Mouse (Mus musculus): Measurements from ENCODE around the gene Ltbp1.
"Not testable (repeated sequence)": the region's sequence is repeated elsewhere in the genome, so short reads cannot be mapped to it uniquely, and the experiment has no call there.

Ltbp1 gene

DNA sequence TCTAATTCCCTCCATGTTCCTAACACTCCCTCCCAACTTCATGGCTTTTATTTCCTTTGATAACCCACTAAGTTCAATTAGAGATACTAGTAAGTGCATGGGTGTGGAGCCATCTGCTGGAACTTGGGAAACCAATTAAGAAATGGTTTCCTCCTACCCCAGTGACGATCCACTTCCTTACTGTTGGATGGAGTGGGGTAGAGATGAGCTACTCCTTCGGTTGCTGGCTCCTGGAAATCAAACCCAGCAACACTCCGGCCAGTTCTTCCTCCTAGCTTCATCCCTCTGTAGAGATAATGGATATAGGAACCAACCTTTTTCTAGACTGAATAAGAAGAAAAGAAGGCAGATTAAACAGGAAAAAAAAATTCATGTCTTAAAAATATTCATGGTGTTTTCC lies 113.5 kb downstream of the Ltbp1 start:
- no peak for DNase-seq (ENCODE audit: low read depth)

DNA sequence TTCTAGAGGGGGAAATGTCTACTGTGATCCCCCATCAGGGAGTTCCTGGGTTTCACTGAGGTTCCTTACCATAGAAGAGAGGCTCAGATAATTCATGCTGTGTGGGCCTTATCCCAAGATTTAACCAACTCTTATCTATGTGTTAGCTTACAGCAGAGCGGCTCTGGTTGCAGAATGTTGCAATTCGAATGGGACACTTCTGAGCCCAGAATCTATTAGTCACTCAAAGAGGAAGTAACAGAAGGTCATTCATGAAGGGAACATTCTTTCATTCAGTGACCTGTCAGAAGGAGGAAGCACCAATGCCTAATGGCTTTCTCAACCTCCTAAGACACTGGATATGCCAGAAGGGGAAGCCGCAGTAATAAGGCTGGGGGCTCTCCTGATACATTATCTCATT lies 114.1 kb downstream of the Ltbp1 start:
- DNase-seq (ENCODE audit: low read depth) = no peak

DNA sequence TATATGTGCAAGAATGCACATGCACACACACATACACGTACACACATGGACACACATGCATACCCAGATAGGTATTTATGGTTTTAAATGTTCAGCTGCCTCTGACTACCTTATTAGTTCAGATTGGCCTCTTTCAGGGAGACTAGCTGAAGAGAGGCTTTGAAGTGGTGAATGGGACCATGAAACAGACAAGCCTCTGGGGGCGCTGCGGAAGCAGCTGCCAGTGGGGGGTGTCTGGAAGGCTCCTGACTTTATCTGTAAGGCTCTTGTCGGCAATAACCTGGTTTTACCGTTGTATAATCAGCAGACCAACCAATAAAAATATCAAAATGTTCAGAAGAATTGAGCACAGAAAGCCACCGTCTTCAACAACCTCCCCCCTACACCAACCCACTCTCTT lies 114.7 kb downstream of the Ltbp1 start:
- no peak for DNase-seq (ENCODE audit: low read depth)

DNA sequence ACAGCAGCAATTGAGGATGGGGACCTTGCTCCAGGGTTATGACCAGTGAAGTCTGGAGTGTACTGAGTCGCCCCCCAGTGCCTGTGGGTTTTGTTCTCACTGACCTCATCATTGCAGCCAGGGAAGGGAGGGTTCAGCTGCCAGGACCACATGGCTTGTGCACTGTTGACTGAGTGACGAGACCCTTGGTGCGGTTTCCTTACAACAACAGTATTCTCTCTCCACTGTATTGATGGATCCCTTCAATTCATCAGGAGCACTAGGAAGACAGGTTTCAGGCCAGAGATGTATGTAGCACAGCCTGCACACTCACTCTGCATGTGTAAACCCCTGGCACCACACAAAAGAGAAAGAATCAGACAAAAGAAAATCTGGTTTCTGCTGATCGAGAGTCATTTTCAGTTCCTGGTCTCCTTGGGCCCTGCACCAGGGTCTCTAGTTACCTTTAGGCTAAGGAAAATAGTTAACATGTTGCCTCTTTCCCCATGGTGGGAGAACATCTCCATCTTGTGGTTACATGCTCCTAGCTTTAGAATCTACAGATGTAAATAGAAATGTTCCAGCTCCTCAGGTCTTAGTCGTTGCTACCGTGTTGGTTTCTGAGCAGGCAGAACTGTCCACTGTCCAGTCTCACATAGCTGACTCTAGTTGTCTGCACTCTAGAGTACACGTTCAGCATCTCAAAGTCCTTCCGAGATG lies 117.4 kb downstream of the Ltbp1 start:
- DNase-seq (ENCODE audit: low read depth) = no peak

DNA sequence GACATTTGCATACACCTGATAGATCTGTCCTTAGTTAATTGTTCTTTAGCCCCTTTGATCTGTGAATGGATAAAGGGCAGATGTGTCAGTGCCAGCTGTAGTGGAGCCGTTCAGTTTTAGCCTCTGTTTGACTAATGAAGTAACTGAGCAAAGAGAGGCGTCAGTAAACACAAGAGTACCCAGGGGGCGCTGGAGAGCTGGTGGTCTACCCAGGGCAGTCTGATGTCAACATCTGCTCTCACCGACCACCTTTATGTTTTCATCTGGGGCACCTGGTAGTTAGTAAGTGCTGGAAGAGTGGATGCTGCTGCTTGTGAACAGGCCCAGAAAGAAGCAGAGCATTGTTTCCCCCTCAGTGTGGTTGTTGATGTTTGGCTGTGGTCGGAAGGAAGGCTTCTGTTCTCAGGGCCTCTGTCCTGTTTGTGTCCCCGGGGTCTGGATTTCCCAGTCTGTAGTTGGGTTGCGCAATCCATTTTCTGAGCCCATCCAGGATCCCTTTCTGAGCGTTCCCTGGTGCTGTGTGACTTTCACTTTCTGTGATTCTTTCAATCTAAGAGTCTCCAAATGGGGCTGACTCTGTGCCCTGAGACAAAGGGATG lies 123.1 kb downstream of the Ltbp1 start:
- peak; percentile 1 for DNase-seq (ENCODE audit: low read depth)

DNA sequence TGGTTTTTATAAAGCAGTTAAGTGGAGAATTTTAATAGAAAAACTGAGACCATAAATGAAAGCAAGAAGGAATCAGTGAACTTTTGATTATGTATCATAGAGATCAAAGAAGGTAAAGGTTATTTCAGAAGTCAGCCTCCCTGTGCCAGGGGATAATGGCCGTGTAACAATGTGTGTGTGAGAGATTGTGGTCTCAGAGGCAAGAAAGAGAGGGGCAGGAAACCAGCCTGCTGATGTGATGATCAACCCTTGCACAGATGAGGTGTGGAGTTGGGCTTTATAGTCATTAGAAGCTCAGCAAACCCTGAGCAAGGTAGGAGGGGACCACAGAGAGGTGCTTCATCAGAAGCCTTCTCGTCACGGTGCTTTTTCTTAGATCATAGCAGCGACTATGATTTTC lies 128.6 kb downstream of the Ltbp1 start:
- no peak for DNase-seq (ENCODE audit: low read depth)

DNA sequence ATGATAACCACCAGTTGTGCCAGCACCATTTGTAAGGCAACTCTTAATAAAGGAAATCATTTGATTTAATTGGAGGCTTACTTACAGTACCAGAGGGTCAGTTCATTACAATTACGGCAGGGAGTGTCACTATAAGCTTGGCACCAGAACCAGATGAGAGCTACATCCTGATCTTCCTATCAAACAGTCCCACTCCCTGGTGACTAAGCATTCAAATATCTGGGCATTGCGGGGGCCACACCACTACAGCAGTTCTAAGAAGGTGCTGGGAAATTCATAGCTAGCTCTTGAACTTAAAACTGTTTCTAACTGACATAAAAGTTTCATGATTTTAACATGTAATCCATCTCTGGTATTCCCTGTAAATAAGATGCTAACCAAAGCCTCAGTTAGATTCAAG lies 134.4 kb downstream of the Ltbp1 start:
- DNase-seq (ENCODE audit: low read depth) = no peak

DNA sequence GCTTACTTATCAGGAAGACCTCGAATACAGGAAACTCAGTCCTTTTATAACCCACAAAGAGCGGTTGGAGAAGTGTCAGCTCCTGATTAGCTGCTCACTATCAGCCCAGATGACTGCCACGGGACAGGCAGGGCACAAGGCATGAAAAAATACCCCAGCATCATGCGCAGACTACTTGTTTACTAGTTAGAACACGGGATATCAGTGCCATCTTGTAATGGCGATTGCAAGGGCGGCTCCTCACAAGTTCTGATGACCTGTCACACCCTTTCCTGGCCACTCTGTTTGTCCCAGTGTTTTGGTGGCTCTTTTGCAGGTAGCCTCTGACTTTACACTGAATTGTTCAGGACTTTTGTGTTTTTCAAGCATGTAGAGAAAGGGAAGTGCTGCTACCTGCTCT lies 137.5 kb downstream of the Ltbp1 start:
- DNase-seq (ENCODE audit: low read depth) = not testable (repeated sequence)

DNA sequence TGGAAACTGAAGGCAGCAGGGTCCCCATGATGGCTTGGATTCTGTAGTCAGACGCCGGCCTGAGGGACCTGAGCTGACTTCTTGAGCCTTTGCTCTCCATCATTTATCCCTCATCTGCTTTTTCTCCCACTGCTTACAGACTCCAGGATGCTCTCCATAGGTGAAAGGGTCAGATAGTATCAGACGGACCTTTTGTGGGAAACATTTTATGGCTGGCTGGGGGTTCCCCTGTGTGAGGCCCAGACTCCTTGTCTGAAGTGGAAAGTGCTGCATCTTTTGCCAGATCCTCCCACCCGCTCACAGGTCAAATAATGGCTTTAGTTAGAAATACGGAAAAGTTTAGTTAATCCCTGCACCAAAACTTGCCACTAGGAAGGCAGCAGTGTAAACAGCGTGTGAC lies 138.6 kb downstream of the Ltbp1 start:
- no peak for DNase-seq (ENCODE audit: low read depth)

DNA sequence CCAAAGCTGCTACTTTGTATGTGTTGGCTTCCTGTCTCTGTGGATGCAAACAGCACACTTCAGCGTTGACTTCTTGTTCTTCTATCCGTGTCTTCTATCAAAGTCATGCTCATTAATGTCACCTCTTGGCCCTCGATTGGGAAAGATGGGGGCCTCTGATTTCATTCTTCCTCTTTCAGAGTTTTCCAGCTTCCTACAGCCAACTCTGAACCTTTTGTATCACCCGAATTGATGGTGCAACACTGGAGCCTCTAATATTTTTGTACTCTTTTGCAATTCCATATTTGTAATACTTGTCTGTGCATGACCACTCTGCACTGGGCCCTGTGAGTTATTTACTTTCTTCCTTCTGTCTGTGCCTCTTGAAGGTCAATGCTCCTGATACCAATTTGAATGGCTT lies 141.8 kb downstream of the Ltbp1 start:
- DNase-seq (ENCODE audit: low read depth) = no peak

DNA sequence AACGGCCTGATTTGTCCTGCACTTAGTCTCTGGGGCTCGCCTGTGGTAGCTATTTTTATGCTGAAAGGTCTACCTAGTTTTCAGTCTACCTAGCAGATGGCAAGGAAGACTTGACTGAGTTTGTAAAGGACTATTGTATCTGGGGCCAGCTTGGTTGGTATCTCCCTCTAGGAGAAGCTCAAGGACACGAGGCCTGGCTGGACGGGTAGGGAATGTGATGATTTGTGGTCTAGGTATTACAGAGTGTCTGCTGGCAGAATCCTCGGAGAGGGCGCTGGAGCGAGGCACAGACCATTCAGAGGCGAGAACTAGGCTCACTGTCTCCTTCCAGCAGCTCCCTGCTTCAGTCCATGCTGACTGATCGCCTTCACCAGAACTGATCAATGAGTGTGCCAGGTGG lies 146.4 kb downstream of the Ltbp1 start:
- DNase-seq (ENCODE audit: low read depth) = no peak

DNA sequence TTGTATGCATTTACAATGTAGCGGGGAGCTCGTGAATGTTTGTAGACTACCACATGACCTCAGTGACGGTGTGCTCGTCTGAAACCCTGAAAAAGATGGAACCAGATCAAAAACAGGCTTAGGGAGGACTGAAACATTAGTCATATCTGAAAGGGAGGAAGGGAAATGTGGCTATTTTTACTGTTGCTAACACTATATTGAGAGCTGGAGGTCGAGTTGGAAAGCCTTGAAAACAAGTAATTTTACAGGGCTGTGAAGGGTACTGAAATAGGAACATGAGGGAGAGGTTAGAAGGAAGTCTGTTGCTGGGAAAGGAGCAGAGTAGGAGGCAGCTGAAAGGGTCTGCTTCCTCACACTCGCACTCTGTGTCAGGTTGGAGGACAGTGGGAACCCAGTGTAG lies 147.7 kb downstream of the Ltbp1 start:
- DNase-seq (ENCODE audit: low read depth) = no peak

DNA sequence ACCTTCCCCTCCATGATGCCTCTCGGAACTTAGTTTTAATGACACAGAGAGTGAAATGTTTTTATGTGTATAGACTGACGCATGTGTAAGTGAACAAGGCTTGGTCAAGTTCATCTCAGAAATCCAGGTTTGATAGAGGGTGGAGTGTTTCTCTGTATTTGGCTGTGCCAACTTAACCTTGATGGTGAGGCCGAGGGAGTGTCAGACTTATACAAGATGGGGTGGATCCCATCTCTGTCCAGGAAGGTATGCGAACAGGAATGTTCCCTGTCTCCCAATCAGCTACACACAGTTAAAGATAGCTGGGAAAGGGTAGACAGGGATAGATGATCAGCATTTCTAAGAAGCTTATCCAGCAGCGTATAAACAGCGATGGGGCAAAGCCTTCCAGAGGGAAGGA lies 153.0 kb downstream of the Ltbp1 start:
- DNase-seq (ENCODE audit: low read depth) = no peak

DNA sequence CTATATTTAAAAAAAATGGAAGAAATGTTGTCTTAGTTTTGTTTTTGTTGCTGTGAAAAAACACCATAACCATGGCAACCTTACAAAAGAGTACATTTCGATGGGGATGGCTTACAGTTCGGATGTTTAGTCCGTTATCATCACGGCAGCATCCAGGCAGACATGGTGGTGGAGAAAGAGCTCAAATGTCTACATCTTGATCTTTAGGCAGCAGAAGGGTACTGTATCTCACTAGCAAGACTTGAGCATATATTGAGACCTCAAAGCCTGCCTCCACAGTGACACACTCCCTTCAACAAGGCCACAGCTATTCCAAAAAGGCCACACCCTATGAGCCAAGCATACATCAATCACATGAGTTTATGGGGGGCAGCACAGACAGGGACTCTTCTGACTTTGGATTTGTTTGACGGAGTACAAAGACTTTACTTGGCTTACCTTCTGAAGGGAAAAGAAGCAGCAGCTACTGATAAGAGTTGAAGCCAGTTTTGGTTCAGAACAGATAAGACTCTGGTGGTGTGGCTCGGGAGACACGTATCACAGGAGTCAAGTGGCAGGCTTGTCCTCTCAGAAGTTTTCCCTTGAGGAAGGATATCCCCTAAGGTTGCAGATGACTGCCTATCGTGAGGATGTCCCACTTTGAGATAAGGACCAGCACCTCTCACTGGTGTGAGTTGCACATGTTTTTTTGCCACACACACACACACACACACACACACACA lies 153.9 kb downstream of the Ltbp1 start:
- DNase-seq (ENCODE audit: low read depth) = no peak

DNA sequence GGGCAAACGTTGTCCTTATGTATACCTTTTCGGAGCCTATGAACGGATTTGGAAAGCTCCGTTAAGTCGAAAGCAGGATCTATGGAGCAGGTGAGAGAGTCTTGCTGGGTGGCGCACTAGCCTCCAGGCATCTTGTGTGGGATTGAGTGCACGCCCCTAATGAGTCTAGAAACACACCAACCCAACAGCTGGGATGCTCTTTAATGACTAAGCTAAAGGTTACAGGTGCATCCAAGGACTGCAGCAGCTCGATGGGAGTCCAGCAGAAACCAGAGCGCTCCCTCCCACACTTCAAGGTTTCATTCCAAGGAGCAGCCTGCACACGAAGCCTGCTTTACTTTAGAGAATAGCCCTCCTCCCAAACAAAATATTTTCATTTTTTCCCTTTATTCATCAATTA lies 155.7 kb downstream of the Ltbp1 start:
- DNase-seq (ENCODE audit: low read depth) = no peak

DNA sequence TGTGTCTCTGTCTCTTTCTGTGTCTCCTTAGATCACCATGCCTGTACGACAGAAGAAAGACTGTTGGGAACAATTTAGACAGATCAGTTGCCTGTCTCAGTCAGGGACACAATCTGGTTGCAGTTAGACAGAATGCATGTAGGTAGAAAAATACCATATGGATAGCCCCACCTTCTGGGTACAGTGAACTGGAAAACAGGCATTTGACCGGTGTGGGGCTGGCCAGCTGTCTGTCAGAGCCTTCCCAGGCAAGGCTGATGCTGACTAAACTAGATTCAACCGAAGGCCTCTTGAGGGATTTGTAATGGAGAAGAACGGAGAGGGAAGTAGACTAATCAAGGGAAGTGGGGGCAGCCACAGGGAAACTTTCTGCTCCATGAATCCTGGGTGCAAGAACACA lies 156.6 kb downstream of the Ltbp1 start:
- DNase-seq (ENCODE audit: low read depth) = no peak

DNA sequence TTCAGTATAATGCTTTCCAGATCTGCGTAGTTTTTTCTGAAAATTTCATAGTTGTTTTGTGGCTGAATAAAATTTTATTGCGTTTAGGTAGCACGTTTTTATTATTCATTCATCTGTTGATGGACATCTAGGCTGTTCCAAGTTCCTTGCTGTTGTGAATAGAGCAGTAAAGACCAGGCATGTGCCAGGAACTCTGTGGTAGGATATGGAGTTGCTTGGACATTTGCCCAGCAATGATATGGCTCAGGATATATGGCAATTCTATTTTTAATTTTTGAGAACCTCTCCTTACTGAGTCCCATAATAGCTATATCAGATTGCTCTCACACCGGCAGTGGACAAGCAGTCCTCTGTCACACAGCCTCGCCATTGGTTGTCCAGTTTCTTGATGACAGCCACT lies 159.2 kb downstream of the Ltbp1 start:
- DNase-seq (ENCODE audit: low read depth) = no peak

DNA sequence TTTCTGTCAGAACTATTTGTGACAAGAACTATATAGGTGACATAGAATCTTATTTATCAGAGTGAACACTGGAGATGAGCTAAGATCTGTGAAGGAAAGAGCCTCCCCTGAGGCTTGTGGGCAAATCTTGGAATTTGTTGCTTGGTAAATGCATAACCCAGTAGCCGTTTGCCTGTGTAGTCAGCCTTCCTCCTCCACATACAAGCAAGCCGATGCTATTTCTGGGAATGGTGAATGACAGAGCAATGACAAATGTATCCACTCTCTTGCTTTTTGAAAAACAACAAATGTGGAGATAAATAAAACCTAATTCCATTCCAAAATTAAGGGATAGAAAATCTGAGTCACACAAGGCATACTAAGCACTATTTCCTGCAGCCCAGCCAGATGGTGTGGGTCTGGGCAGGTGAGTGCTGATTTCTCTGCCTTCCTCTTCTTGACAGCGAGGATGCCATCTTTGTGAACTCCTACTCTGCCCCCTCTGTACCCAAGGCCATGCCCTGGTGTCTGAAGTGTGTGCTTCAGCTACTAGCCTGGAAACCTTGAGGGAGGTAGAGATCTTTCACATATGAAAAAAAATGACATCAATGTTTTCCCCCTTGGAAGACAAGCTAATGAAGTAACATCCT lies 163.3 kb downstream of the Ltbp1 start:
- no peak for DNase-seq (ENCODE audit: low read depth)

DNA sequence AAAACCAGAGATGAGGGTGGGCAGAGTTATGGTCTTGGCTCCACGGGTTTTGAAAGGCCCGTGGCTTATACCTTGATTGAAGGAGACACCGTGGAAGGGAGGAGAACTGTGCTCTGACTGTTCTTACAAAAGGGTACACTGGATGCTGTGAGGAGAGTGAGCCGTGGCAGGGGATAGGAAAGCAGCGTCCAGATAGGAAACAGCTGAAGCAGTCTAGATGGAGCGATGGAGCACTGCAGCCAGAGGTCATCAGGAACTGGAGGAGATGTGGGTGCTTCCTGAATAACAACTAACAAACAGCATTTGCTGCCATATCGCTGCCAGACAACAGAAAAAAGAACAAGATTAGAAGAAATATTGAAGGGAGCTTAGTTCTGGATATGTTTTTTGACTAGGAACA lies 166.3 kb downstream of the Ltbp1 start:
- no peak for DNase-seq (ENCODE audit: low read depth)

DNA sequence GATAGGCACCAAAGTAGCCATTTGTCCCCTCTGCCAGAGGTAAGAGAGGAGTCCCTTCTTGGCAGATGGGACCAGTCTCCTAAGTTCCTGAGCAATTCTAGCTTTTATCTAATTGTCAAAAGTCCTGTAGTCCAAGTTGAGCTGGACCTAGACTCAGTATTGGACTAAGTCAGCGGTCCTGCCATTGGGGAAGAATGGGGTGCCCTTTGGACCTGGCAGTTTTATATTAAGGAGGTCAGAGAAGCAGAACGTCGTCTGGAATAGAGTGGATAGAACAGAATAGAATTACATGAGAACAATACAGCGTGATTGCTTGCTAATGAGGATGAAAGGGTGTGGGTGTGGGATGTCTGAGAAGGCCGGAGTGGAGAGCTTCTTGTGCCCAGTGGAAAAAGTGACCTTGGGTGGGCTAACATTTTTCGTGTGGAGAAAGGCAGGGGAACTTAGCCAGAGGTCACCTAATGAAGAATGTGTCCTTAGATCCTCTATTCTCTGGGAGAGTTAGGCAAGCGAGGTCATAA lies 167.4 kb downstream of the Ltbp1 start:
- DNase-seq (ENCODE audit: low read depth) = no peak

DNA sequence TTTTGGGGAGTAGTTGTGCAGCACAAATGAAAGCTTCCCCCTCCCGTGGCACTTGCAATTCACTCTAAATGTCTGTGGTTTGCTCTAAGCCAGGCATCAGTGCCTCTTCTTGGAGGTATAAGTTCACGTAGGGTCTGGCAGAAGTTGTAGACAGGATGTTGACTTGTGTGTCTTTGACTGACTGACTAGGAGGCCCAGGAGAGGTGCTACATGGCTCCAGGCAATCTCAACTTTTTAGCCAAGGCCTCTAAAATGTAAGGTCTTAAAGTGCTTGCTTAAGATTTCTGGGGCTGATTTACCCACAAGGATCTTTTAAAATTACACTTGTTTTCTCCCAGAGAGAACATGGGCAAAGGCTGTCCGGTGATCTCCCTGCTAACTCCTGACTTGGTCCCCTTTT lies 169.1 kb downstream of the Ltbp1 start:
- no peak for DNase-seq (ENCODE audit: low read depth)

DNA sequence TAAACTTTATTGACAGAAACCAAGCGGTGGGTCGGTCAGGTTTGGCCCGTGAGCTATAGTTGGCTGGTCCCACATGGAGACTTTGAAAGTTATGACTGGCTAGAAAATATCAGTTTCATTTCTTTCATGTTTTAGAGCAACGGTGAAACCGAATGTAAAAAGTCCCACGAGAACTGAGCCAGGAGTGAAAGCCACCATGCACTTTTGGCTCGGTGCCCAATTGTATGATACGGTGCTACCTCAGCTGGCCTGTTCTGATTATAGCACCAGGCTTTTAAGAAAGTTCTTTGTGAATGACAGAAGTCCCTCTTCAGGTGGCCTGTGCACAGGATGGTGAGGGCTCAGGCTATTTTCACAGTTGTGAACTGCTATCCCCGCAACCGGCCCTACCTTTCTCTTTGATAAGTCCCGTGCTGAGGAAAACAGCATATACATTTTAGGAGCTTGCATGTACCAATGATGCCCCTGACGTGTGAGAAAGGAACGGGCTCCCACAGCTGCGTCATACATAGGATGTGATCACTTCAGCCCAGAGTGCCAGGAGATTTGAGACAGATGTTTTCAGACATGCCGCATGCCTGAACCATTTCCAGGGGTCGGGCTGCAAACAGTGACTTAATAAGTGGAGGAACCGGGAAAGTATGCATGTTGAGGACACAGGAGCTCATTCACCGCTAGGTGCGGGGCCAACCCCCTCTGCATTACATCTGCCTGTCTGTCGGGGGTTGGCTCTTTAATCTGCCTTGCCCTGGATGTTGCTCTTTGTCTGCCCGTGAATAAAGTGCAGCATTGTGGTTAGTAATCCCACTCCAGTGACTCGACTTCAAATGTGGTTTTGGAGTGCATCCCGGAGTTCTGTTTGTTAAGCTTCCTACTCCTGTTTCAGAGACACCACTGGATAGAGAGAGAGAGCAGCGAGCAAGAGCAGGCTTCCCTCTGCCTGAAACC lies 172.8 kb downstream of the Ltbp1 start:
- peak; percentile 57 for DNase-seq (ENCODE audit: low read depth)
